Mouse (Mus musculus) lung, postnatal 4 days (tissue): ENCODE data around the gene Hoxb1.

Experiments used
- DNase-seq, 2 experiments: peaks; one replicate each; pipeline ENCODE4 v3.0.0; 2021

Hoxb1 gene

DNA sequence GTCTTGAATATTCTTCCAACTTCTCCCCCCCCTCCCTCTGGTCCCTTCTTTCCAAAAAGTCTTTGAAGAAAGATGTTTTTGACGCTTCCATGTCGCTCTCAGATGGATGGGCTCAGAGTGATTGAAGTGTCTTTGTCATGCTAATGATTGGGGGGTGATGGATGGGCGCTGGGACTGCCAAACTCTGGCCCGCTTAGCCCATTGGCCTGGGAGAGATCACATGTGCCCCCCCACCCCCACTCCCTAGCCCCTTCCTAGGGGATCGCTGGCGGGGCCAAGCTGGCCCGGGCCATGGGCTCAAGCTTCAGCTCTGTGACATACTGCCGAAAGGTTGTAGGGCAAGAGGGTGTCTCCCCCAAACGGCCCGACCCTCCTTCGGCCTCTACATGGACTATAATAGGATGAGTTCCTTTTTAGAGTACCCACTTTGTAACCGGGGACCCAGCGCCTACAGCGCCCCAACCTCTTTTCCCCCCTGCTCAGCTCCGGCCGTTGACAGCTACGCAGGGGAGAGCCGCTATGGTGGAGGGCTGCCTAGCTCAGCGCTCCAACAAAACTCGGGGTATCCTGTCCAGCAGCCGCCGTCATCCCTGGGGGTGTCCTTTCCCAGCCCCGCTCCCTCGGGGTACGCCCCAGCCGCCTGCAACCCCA lies at the start of gene Hoxb1:
TSS of gene Hoxb1 (plus strand) at position 312 of the 651 bp plus-strand sequence.
- peak in 1 of 2 experiments; percentile 21 for DNase-seq

- no peak for DNase-seq
Measured at GRCm38 (mm10) chr11:96316696-96317607, 48.6 kb upstream of the Hoxb1 start.

DNA sequence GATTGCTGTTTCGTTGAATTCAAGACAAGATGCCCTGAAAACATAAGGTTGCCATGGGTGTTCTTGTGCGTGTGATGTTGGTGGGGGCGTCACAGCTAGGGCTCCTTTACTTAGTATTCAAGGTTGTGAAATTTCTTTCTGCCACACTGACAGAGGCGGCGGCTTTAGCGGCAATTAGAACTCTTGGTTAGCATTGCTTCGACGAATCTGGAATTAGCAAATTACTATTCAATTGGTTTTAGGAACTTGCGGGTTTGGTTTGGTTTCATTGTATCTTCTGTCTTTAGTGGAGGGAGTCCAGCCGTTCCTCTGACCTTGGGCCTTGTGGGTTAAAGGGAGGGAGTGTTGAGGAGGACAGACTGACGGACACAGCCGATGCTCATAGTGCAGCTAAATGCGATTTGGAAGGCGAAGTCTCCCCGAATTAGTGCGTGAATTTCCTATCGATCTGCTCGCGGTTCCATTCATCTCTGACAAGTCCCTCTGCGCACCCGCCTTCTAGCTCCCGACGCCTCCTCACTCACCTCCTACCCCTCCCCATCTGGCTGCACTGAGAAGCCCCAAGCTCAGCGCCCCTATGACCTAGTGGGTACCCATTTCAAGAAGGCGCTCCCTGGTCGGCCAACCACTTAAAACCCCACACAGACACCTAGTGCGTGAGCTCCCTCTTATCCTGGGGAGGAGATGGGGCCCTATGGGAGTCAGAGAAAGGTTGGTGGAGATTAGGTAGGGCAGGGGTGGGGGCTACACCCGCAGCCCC lies 47.8 kb upstream of the Hoxb1 start, which contains the start of gene Hoxb4:
TSS of gene Hoxb4 (plus strand) at position 660 of the 760 bp plus-strand sequence.
- DNase-seq: no peak

DNA sequence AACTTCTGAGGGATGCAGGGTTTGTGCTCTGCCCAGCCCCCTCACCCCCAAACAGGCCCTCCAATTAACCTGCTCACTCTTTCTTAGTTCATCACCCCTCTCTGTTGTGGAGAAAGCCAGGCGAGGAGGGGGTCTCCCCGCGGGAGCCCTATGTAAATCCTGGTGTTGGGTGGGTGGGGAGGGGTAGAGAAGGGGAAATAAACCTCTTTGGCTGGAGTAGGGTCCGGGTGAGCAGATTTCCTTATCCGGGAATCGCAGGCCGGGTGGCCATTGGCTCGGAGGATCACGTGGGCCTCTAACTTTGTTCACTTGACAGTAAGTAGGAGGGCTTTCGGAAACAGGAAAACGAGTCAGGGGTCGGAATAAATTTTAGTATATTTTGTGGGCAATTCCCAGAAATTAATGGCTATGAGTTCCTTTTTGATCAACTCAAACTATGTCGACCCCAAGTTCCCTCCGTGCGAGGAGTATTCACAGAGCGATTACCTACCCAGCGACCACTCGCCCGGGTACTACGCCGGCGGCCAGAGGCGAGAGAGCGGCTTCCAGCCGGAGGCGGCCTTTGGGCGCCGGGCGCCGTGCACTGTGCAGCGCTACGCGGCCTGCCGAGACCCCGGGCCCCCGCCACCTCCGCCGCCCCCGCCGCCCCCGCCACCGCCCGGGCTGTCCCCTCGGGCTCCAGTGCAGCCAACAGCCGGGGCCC lies 47.0 kb upstream of the Hoxb1 start:
- DNase-seq: peak; percentile 81 to 88

DNA sequence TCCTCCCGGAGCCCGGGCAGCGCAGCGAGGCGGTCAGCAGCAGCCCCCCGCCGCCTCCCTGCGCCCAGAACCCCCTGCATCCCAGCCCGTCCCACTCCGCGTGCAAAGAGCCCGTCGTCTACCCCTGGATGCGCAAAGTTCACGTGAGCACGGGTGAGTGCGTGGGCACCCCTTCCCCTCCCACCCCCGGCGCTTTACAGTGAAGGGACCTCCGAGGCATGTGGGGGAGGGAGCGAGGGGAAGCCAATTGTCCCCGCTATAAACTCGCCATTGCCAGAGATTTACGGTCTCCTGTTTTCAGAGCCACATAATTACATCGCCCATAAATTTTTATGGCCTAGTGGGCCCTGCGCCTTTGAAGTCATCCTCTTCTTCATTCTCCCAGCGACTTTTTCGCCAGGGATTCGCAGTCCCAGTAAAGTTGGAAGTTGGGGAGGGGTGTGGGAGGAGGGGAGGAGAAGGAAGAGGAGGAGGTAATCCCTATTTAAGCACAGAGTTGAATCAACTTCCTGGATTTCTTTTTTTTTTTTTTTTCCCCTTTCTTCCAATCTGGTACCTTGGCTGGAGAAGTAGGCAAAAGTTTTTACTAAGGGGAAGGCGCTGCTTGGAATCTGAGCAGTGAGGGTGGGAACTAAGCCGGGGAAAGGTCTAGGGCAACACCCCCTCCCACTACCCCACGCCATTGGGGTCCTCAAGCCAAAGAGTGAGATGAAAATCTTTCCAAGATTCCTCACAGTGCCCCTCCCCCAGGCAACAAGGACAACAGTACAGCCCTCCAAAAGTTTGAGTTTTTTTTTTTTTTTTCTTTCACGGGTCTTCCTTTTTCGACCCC lies 46.3 kb upstream of the Hoxb1 start:
- peak in 1 of 2 experiments; percentile 61 for DNase-seq

DNA sequence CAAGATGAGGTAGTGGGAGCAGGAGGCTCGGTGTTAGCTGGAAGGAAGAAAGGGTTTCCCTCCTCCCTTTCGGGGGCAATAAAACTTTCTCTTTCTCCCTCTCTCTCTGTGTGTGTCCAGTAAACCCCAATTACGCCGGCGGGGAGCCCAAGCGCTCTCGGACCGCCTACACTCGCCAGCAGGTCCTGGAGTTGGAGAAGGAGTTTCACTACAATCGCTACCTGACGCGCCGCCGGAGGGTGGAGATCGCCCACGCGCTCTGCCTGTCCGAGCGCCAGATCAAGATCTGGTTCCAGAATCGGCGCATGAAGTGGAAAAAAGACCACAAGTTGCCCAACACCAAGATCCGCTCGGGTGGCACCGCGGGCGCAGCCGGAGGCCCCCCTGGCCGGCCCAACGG lies 45.6 kb upstream of the Hoxb1 start:
- peak in 1 of 2 experiments; percentile 65 for DNase-seq

GRCm38 (mm10) chr11:96320688-96321087 lies 44.9 kb upstream of the Hoxb1 start:
- DNase-seq: peak in 1 of 2 experiments; percentile 64

GRCm38 (mm10) chr11:96321846-96322245 lies 43.7 kb upstream of the Hoxb1 start:
- DNase-seq: no peak

- DNase-seq: no peak
Measured at GRCm38 (mm10) chr11:96322738-96323137, 42.8 kb upstream of the Hoxb1 start.

GRCm38 (mm10) chr11:96323154-96323553 lies 42.4 kb upstream of the Hoxb1 start, which contains the start of gene Hoxb3:
Hoxb3 (plus strand) TSS chr11:96323326.
- no peak for DNase-seq

GRCm38 (mm10) chr11:96324125-96324524 lies 41.4 kb upstream of the Hoxb1 start:
- no peak for DNase-seq

- no peak for DNase-seq
Measured at GRCm38 (mm10) chr11:96324965-96325364, 40.6 kb upstream of the Hoxb1 start.

DNA sequence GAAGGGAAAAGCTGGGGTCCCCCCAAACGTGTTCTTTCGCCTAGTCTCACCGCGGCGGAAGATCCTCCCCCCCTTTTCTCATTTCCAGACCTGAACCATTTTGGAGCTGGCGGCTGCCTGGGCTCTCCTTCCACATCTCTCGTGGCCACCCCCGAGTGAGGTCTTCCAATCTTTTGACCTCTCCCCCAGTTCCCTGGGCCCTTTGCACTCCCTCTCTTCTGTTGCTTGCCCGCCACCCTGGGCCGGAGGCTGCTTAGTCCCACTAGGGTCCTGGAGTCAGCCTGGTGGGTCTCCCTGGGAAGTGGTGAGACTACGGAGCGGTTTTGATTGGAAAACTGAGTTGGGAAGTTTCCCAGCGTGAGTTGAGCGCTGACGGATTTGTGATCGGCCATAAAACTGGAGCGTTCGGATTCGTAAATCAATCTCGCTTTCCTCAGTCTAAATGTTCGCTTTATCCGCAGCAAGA lies 39.8 kb upstream of the Hoxb1 start:
- DNase-seq: no peak

DNA sequence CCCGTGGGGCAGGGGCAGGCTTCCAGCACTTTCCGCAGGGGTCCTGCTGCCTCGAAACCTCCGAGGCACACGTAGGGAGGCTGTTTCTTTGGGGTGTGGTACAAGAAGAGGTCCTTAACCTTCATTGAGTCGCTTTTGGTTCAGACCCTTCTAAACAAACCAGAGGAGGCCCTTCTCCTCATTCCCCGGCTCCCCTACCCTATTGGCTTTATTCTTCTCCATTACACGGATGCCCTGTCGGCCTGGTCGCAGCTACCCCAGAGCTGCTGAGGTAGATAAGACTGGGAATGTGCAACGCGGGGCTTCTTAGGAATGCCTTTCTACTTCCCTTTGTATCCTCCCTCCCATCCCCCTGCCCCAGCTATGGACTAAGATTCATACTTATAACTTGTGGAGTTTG lies 38.8 kb upstream of the Hoxb1 start:
- no peak for DNase-seq

GRCm38 (mm10) chr11:96327122-96327521 lies 38.4 kb upstream of the Hoxb1 start:
- no peak for DNase-seq

GRCm38 (mm10) chr11:96327750-96328149 lies 37.8 kb upstream of the Hoxb1 start:
- no peak for DNase-seq

GRCm38 (mm10) chr11:96328605-96329004 lies 36.9 kb upstream of the Hoxb1 start:
- DNase-seq: no peak

DNA sequence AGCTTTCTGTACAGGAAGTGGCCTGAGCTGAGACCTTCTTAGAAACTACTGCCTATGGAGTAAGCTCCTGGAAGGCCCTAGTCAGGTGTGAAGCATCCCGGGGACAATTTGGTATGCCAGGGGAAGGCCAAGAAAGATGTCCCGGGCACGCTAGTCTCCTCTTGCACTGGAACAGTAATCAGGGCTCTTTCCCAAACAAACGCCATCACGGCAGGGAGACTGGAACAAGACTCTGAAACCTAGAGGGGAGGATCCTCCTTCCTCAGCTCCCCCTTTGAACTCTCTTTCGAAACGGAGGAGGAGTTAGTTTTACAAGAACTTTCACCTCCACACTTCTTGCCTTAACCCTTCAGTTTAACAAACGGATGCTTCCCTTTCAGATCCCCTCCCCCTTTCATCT lies 33.4 kb upstream of the Hoxb1 start:
- no peak for DNase-seq

DNA sequence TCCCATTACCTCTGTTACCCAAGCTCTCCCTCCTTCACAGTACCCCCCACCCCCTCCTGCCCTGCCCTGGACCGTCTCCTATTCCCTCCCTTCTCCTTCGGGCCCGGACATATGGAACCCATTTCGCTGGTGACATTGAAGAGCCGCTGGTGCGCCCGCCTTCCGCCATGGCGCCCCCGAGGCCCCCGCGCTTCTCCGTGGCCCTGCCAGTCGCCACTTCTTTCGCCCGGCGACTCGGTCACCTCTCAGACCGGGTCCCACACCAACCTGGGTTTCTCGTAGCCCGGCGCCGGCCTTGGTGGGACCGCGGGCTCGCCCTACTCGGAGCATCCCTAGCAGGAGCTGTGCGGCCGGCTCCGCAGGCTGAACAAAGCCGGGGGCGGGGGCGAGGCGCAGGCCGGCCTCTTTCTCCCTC lies 32.9 kb upstream of the Hoxb1 start:
- peak in 1 of 2 experiments; percentile 74 for DNase-seq

GRCm38 (mm10) chr11:96333241-96334001 lies 32.1 kb upstream of the Hoxb1 start:
- DNase-seq: peak in 1 of 2 experiments; percentile 22

DNA sequence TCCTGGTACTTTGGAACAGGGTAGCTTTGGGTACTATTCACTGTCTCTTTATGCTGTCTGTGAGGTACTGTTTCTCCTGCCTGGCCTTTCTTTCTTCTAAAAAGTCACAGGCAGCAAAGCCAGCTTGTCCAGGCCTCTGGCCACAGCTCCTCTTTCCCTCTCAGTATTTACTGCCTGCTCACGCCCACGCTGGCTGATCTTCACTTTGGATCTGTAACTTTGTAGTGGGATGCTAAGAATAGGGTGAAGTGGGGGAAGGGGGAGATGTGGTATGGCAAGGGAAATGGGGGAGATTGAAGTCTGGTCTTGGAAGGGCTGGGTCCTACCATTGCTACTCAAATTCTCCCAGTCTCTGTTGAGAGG lies 31.6 kb upstream of the Hoxb1 start:
- peak in 1 of 2 experiments; percentile 47 for DNase-seq
